Mouse (Mus musculus): ENCODE results near the gene Pnma3.
"Not testable (repeated sequence)": the region's sequence is repeated elsewhere in the genome, so short reads cannot be mapped to it uniquely, and the experiment has no call there.

Pnma3 gene

GRCm38 (mm10) chrX:73064415-73064793 is at the start of gene Pnma3:
Pnma3 (plus strand) TSS chrX:73064787.
- DNase-seq (ENCODE audit: low read depth, low spot score) = no peak

GRCm38 (mm10) chrX:73037003-73037402 is 27.6 kb upstream of the Pnma3 start, which contains the start of gene Pnma5:
Pnma5 (minus strand) TSS chrX:73037103.
- no peak for DNase-seq (ENCODE audit: low read depth, low spot score)

GRCm38 (mm10) chrX:73038831-73039230 is 25.8 kb upstream of the Pnma3 start:
- DNase-seq (ENCODE audit: low read depth, low spot score) = no peak

- DNase-seq (ENCODE audit: low read depth, low spot score) = no peak
Measured at GRCm38 (mm10) chrX:73039666-73040065, 24.9 kb upstream of the Pnma3 start.

GRCm38 (mm10) chrX:73053860-73054563 is 10.6 kb upstream of the Pnma3 start:
- DNase-seq (ENCODE audit: low read depth, low spot score) = peak; percentile 79

GRCm38 (mm10) chrX:73061528-73061927 is 3.1 kb upstream of the Pnma3 start:
- no peak for DNase-seq (ENCODE audit: low read depth, low spot score)

GRCm38 (mm10) chrX:73062323-73062722 is 2.3 kb upstream of the Pnma3 start:
- DNase-seq (ENCODE audit: low read depth, low spot score) = no peak

GRCm38 (mm10) chrX:73063512-73064414 is 824 bp upstream of the Pnma3 start:
- DNase-seq (ENCODE audit: low read depth, low spot score) = no peak

- DNase-seq (ENCODE audit: low read depth, low spot score) = not testable (repeated sequence)
Measured at GRCm38 (mm10) chrX:73066765-73067312, 2.3 kb downstream of the Pnma3 start.

- not testable (repeated sequence) for DNase-seq (ENCODE audit: low read depth, low spot score)
Measured at GRCm38 (mm10) chrX:73082267-73083055, 17.9 kb downstream of the Pnma3 start, which contains the start of gene Xlr4a. Xlr4a (minus strand) TSS chrX:73082478.

- DNase-seq (ENCODE audit: low read depth, low spot score) = not testable (repeated sequence)
Measured at GRCm38 (mm10) chrX:73096941-73097508, 32.4 kb downstream of the Pnma3 start, which contains the start of gene Xlr3a. Xlr3a (minus strand) TSS chrX:73097095.

- not testable (repeated sequence) for DNase-seq (ENCODE audit: low read depth, low spot score)
Measured at GRCm38 (mm10) chrX:73116747-73117146, 52.2 kb downstream of the Pnma3 start, which contains the start of gene Gm14685. Gm14685 (plus strand) TSS chrX:73117047.

Measured in embryo, embryonic 11.5 days (tissue).